Mouse (Mus musculus) limb, embryonic 13.5 days (tissue): Measurements from ENCODE around the gene Ubald2. TPM values are rescaled to one million over a fixed set of nuclear protein-coding genes. Genes with fewer than 3 reads are reported as not detected.

Experiments
- ATAC-seq: fragments of 200-750 bp; cut with Nextera tagmentation; 2 replicates; pipeline ENCODE4 v1.8.0; 2017; ENCODE audit warnings: low read depth, moderate number of reproducible peaks, moderate TSS enrichment; ENCODE audit not compliant: low FRiP score
- H3K27ac ChIP-seq: fragments of 300-500 bp; sonication (generic); 2 replicates; pipeline ENCODE4 v1.5.1; 2015; ENCODE audit warnings: inconsistent platforms, mild to moderate bottlenecking, moderate library complexity
- H3K27me3 ChIP-seq: fragments of 300-500 bp; sonication (generic); 2 replicates; pipeline ENCODE4 v1.6.1; 2015; ENCODE audit warnings: mild to moderate bottlenecking, inconsistent platforms
- H3K36me3 ChIP-seq: fragments of 300-500 bp; sonication (generic); 2 replicates; pipeline ENCODE4 v1.6.1; 2015; ENCODE audit warnings: inconsistent platforms, mild to moderate bottlenecking, moderate library complexity
- H3K4me1 ChIP-seq: fragments of 300-500 bp; sonication (generic); 2 replicates; pipeline ENCODE4 v1.6.1; 2015; ENCODE audit warnings: inconsistent platforms
- H3K4me2 ChIP-seq: fragments of 300-500 bp; sonication (generic); replicated peaks from 2 replicates; pipeline ENCODE4 v1.6.1; 2015; ENCODE audit warnings: inconsistent platforms, mild to moderate bottlenecking, moderate library complexity
- H3K4me3 ChIP-seq: fragments of 300-500 bp; sonication (generic); 2 replicates; pipeline ENCODE4 v1.5.1; 2015; ENCODE audit warnings: moderate library complexity, mild to moderate bottlenecking, inconsistent platforms
- H3K9ac ChIP-seq: fragments of 300-500 bp; sonication (generic); 2 replicates; pipeline ENCODE4 v1.6.1; 2015; ENCODE audit warnings: mild to moderate bottlenecking, inconsistent platforms
- H3K9me3 ChIP-seq: fragments of 300-500 bp; sonication (generic); 2 replicates; pipeline ENCODE4 v1.6.1; 2016; ENCODE audit warnings: inconsistent platforms
- WGBS: fragments of 180-500 bp; shearing (Covaris S2); methylation state at CpG from one replicate; pipeline ENCODE4 v1.1.7; 2015; 5-methylcytosine and 5-hydroxymethylcytosine counted together
- polyA plus RNA-seq: library from polyadenylated mRNA; unstranded; fragments of >200 nt; fragmentation: Nextera tagmentation; extraction: Ambion mirVana; gene quantifications from 2 replicates; pipeline ENCODE4 v1.2.1, GENCODE M21; 2015

Gene Ubald2
- polyA plus RNA-seq, 1 experiment from 2014 or later: 28.2 TPM

DNA sequence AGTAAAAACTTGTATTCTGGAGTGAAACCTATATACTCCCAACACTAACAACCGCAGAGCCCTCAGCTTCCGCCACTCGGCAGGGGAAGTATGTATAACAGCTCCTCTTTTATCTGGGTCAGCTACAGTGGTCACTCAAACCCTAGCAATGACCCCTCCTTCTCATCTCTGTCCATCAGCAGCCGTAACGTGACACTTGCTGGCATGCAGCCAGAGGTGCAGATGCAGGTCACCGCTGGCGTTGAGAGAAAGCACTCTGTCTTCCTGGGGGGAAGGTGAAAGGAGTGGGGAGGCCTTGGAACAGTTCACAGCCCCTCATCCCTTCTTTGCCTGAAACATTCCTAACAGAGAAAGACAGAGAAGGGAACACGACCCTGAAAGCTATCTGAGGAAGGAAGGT, 45.9 kb downstream of the Ubald2 start:
- no peak overlapping the region for H3K9ac ChIP-seq
- H3K36me3 ChIP-seq: peaks cover 98% of the 10 kb centered on the region
- no peak overlapping the region for H3K4me2 ChIP-seq
- ATAC-seq: no peak
- H3K9me3 ChIP-seq: no peaks in the 10 kb centered on the region
- no peak overlapping the region for H3K27ac ChIP-seq
- no peaks in the 10 kb centered on the region for H3K4me1 ChIP-seq
- H3K4me3 ChIP-seq: no peak overlapping the region
- no peaks in the 10 kb centered on the region for H3K27me3 ChIP-seq
- 59% methylated on average over 8 of the region's 8 CpGs for WGBS

DNA sequence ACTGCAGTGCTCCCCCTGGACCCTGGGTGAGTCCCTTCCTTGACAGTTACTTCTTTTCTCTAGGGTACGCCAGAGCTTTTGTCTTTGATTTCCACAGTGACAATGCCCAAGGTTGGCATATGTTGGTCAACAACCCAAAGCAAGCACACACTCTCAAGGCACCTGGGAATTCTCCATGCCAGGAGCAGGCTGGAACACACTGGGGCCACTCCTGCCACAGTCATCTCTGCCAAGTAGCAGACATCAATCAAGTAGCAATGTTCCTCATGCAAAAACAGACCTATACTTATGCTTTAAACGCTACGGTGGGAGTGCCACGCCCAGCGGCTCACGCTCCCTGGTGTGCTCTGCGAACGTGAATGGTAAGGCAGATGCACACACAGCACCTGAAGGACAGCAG, 47.1 kb downstream of the Ubald2 start:
- Histone ChIP-seq H3K4me2 (no peak overlapping the region), H3K27me3 (no peaks in the 10 kb centered on the region), H3K4me1 (no peaks in the 10 kb centered on the region), H3K9ac (no peak overlapping the region), H3K27ac (no peak overlapping the region), H3K4me3 (no peak overlapping the region), H3K36me3 (peaks cover 98% of the 10 kb centered on the region), H3K9me3 (no peaks in the 10 kb centered on the region)
- no peak for ATAC-seq
- WGBS: 96% methylated on average over 8 of the region's 8 CpGs

DNA sequence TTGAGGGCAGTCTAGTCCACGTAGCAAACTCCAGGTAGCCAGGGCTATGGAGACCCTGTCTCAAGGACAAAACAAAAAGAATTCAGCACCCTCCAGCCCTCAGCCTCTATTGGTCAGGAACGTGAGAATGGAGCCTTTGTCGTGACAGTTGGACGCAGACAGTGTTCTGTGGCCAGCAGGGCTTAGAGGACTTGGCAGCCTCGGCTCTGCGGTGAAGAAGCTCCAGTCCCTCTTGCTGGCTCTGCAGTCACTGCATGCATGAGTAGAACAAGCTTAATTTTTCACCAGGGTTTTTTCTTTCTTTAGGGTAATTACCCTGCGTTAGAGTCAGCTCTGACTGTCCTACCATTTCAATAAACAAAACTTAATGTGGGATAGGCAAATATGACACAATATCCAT, 47.9 kb downstream of the Ubald2 start:
- Histone ChIP-seq H3K9me3 (no peaks in the 10 kb centered on the region), H3K27ac (no peak overlapping the region), H3K4me2 (no peak overlapping the region), H3K4me1 (no peaks in the 10 kb centered on the region), H3K4me3 (no peak overlapping the region), H3K9ac (no peak overlapping the region), H3K27me3 (no peaks in the 10 kb centered on the region), H3K36me3 (peaks cover 98% of the 10 kb centered on the region)
- WGBS: 94% methylated on average over 7 of the region's 7 CpGs
- no peak for ATAC-seq

DNA sequence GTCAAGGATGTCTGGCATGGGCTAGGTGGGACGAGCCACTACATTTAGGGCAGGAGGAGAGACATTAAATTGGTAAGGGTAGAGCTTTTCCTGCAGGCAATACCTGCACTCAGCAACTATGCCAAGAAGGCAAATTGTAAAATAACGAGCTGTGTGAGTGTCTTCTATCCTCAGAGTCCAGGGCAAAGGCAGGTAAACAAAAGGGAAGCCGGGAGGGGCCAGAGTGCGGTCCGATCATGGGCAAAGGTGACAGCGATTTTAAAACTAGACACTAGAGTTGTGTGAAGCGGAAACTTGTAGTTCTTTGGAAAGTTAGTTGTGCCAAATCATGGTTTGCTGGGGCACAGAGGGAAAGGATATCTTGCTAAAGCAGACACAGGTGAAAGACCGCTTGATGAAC, 50.4 kb downstream of the Ubald2 start:
- peaks cover 7% of the 10 kb centered on the region for H3K4me1 ChIP-seq
- H3K9ac ChIP-seq: no peak overlapping the region
- H3K4me2 ChIP-seq: no peak overlapping the region
- 89% methylated on average over 8 of the region's 8 CpGs for WGBS
- peaks cover 86% of the 10 kb centered on the region for H3K36me3 ChIP-seq
- ATAC-seq: no peak
- H3K27ac ChIP-seq: no peak overlapping the region
- no peaks in the 10 kb centered on the region for H3K9me3 ChIP-seq
- H3K4me3 ChIP-seq: no peak overlapping the region
- H3K27me3 ChIP-seq: no peaks in the 10 kb centered on the region

DNA sequence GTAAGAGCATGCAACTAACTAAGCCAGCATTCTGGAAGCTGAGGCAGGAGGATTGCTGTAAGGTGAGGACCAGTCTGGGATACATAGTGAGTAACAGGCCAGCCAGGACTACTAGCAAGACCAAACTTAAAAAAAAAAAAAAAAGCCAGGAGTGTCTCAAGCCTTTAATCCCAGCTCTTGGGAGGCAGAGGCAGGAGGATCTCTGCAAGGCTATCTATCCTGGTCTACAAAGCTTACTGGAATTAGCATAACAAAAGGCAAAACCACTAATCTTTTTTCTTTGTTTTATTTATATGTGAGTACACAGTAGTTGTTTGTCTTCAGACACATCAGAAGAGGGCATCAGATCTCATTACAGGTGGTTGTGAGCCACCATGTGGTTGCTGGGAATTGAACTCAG, 54.3 kb downstream of the Ubald2 start:
- no peaks in the 10 kb centered on the region for H3K27me3 ChIP-seq
- no peak overlapping the region for H3K4me2 ChIP-seq
- no peak overlapping the region for H3K4me3 ChIP-seq
- H3K9ac ChIP-seq: no peak overlapping the region
- H3K27ac ChIP-seq: no peak overlapping the region
- peaks cover 14% of the 10 kb centered on the region for H3K4me1 ChIP-seq
- H3K9me3 ChIP-seq: no peaks in the 10 kb centered on the region
- no peak for ATAC-seq
- H3K36me3 ChIP-seq: peaks cover 48% of the 10 kb centered on the region

Other genes with a start within 250 kb of the Ubald2 start
- 63.3 and 72.1 TPM in 2 replicates for gene Ten1, start 235.2 kb upstream of the Ubald2 start, polyA plus RNA-seq
- 22.0 and 23.5 TPM in 2 replicates for gene Acox1, start 235.0 kb upstream of the Ubald2 start, polyA plus RNA-seq
- 3.3 and 4.0 TPM in 2 replicates for gene Evpl, start 196.0 kb upstream of the Ubald2 start, polyA plus RNA-seq
- 109 and 110 TPM in 2 replicates for gene Srp68, start 159.9 kb upstream of the Ubald2 start, polyA plus RNA-seq
- 0.18 and 0.27 TPM in 2 replicates for gene Galr2, start 153.2 kb upstream of the Ubald2 start, polyA plus RNA-seq
- gene Exoc7, start 126.9 kb upstream of the Ubald2 start, polyA plus RNA-seq: 76.5 and 80.2 TPM in 2 replicates
- gene Foxj1, start 98.7 kb upstream of the Ubald2 start, polyA plus RNA-seq: 0.25 and 0.37 TPM in 2 replicates
- gene Rnf157, start 21.1 kb upstream of the Ubald2 start, polyA plus RNA-seq: 18.6 and 18.7 TPM in 2 replicates
- 0.17 and 0.24 TPM in 2 replicates for gene Qrich2, start 32.1 kb downstream of the Ubald2 start, polyA plus RNA-seq
- gene Prpsap1, start 60.1 kb downstream of the Ubald2 start, polyA plus RNA-seq: 189 and 199 TPM in 2 replicates
- 2.3 and 2.9 TPM in 2 replicates for gene Sphk1, start 96.8 kb downstream of the Ubald2 start, polyA plus RNA-seq
- 10.3 and 12.1 TPM in 2 replicates for gene Ube2o, start 147.4 kb downstream of the Ubald2 start, polyA plus RNA-seq
- gene Aanat, start 152.3 kb downstream of the Ubald2 start, polyA plus RNA-seq: not detected in 2 replicates
- gene Rhbdf2, start 192.9 kb downstream of the Ubald2 start, polyA plus RNA-seq: 4.0 and 5.1 TPM in 2 replicates
- 0.56 and 0.83 TPM in 2 replicates for gene Prcd, start 219.4 kb downstream of the Ubald2 start, polyA plus RNA-seq
- 6.0 and 7.2 TPM in 2 replicates for gene Cygb, start 220.2 kb downstream of the Ubald2 start, polyA plus RNA-seq